Mouse (Mus musculus): ENCODE data around the gene Clk1.

The Clk1 gene

GRCm38 (mm10) chr1:58423371-58424248 is at the start of gene Clk1:
Gene Clk1, minus strand, starts transcription at chr1:58424066.
- peak; percentile 96 for DNase-seq (ENCODE audit: inconsistent ontology term)

- no peak for DNase-seq (ENCODE audit: inconsistent ontology term)
Measured at GRCm38 (mm10) chr1:58465561-58465960, 41.7 kb upstream of the Clk1 start.

- DNase-seq (ENCODE audit: inconsistent ontology term), result no peak
Measured at GRCm38 (mm10) chr1:58465042-58465441, 41.2 kb upstream of the Clk1 start.

GRCm38 (mm10) chr1:58463935-58464334 is 40.1 kb upstream of the Clk1 start:
- no peak for DNase-seq (ENCODE audit: inconsistent ontology term)

- DNase-seq (ENCODE audit: inconsistent ontology term), result no peak
Measured at GRCm38 (mm10) chr1:58460566-58460965, 36.7 kb upstream of the Clk1 start.

- DNase-seq (ENCODE audit: inconsistent ontology term), result no peak
Measured at GRCm38 (mm10) chr1:58458867-58459266, 35.0 kb upstream of the Clk1 start.

GRCm38 (mm10) chr1:58458175-58458574 is 34.3 kb upstream of the Clk1 start:
- no peak for DNase-seq (ENCODE audit: inconsistent ontology term)

- DNase-seq (ENCODE audit: inconsistent ontology term), result no peak
Measured at GRCm38 (mm10) chr1:58454316-58454715, 30.4 kb upstream of the Clk1 start.

- DNase-seq (ENCODE audit: inconsistent ontology term), result no peak
Measured at GRCm38 (mm10) chr1:58448396-58448795, 24.5 kb upstream of the Clk1 start.

GRCm38 (mm10) chr1:58447766-58448165 is 23.9 kb upstream of the Clk1 start:
- DNase-seq (ENCODE audit: inconsistent ontology term), result no peak

- DNase-seq (ENCODE audit: inconsistent ontology term), result no peak
Measured at GRCm38 (mm10) chr1:58445861-58446260, 22.0 kb upstream of the Clk1 start.

- DNase-seq (ENCODE audit: inconsistent ontology term), result peak; percentile 89
Measured at GRCm38 (mm10) chr1:58445143-58445722, 21.4 kb upstream of the Clk1 start, which contains the start of the genes Nif3l1 and Ppil3. Gene Nif3l1, plus strand, starts transcription at chr1:58445151. Gene Ppil3, minus strand, starts transcription at chr1:58445486.

GRCm38 (mm10) chr1:58444691-58445090 is 20.8 kb upstream of the Clk1 start:
- no peak for DNase-seq (ENCODE audit: inconsistent ontology term)

- no peak for DNase-seq (ENCODE audit: inconsistent ontology term)
Measured at GRCm38 (mm10) chr1:58424551-58424950, 685 bp upstream of the Clk1 start.

- peak; percentile 46 for DNase-seq (ENCODE audit: inconsistent ontology term)
Measured at GRCm38 (mm10) chr1:58422879-58423278, 987 bp downstream of the Clk1 start.

- no peak for DNase-seq (ENCODE audit: inconsistent ontology term)
Measured at GRCm38 (mm10) chr1:58420961-58421360, 2.9 kb downstream of the Clk1 start.

- no peak for DNase-seq (ENCODE audit: inconsistent ontology term)
Measured at GRCm38 (mm10) chr1:58420032-58420431, 3.8 kb downstream of the Clk1 start.

GRCm38 (mm10) chr1:58416048-58416447 is 7.8 kb downstream of the Clk1 start:
- DNase-seq (ENCODE audit: inconsistent ontology term), result no peak

- no peak for DNase-seq (ENCODE audit: inconsistent ontology term)
Measured at GRCm38 (mm10) chr1:58415442-58415841, 8.4 kb downstream of the Clk1 start.

- DNase-seq (ENCODE audit: inconsistent ontology term), result no peak
Measured at GRCm38 (mm10) chr1:58410776-58411175, 13.1 kb downstream of the Clk1 start.

- no peak for DNase-seq (ENCODE audit: inconsistent ontology term)
Measured at GRCm38 (mm10) chr1:58410198-58410588, 13.7 kb downstream of the Clk1 start.

GRCm38 (mm10) chr1:58409553-58410197 is 14.2 kb downstream of the Clk1 start:
- no peak for DNase-seq (ENCODE audit: inconsistent ontology term)

- no peak for DNase-seq (ENCODE audit: inconsistent ontology term)
Measured at GRCm38 (mm10) chr1:58408141-58408540, 15.7 kb downstream of the Clk1 start.
